Comparison of ENCODE assay signal across 9 mouse cellular contexts in genomic region chr5:75829850-75830625, GRCm38 (mm10).
DNase-seq lines count a peak whose midpoint lies in the region; ATAC-seq and TF ChIP-seq lines count a peak whose summit lies in the region.
"Had no signal": no experiment of that assay in that cellular context is flagged by ENCODE, and none has a peak within 500 bp of the region (broad histone marks: within the 10 kb centered on the region; RNA-seq: fewer than 3 reads in every experiment).

No protein-coding gene starts in this region.

- no peaks in the 10 kb centered on the region for H3K27me3 ChIP-seq in midbrain, postnatal 0 days (ENCODE audit: insufficient read depth, low read length)
- H3K27me3 ChIP-seq in midbrain, embryonic 16.5 days (ENCODE audit: control insufficient read depth, insufficient read depth, low read depth, low read length), result no peaks in the 10 kb centered on the region
- H3K27me3 ChIP-seq in liver, embryonic 11.5 days (replicated peaks; ENCODE audit: control insufficient read depth, insufficient read depth, low read length), result peaks cover 3% of the 10 kb centered on the region

- H3K4me3 ChIP-seq in midbrain, postnatal 0 days (ENCODE audit: low read depth, low read length), result no peak overlapping the region
- H3K4me3 ChIP-seq in midbrain, embryonic 16.5 days (ENCODE audit: low read depth, low read length), result no peak overlapping the region
- no peak overlapping the region for H3K4me3 ChIP-seq in liver, embryonic 11.5 days (ENCODE audit: low read depth, low read length)
- H3K4me3 ChIP-seq in gastrocnemius, adult 2 months, result no peak overlapping the region

- intact Hi-C loops in heart, postnatal 25 days (cut with DNase I), result no loop called here
- intact Hi-C loops in gastrocnemius, adult 2 months (cut with DNase I), result no loop called here

- 59% methylated on average over 6 of the region's 6 CpGs for WGBS in midbrain, postnatal 0 days
- WGBS in midbrain, embryonic 16.5 days, result 57% methylated on average over 6 of the region's 6 CpGs
- WGBS in liver, embryonic 11.5 days, result 32% methylated on average over 6 of the region's 6 CpGs

- no peak for TF ChIP-seq CTCF in midbrain, postnatal 0 days (IDR thresholded peaks at IDR 0.05)
- TF ChIP-seq CTCF in gastrocnemius, adult 2 months (IDR thresholded peaks at IDR 0.05), result no peak

- no peaks in the 10 kb centered on the region for H3K9me3 ChIP-seq in midbrain, postnatal 0 days (ENCODE audit: low read length)
- no peaks in the 10 kb centered on the region for H3K9me3 ChIP-seq in midbrain, embryonic 16.5 days (replicated peaks; ENCODE audit: control insufficient read depth, low read length, poor library complexity, severe bottlenecking)
- no peaks in the 10 kb centered on the region for H3K9me3 ChIP-seq in liver, embryonic 11.5 days (ENCODE audit: control insufficient read depth, low read length)

- no peak for ATAC-seq in midbrain, postnatal 0 days (ENCODE audit: low FRiP score)
- no peak for ATAC-seq in midbrain, embryonic 16.5 days
- ATAC-seq in liver, embryonic 11.5 days (replicated peaks; ENCODE audit: low FRiP score), result peak; percentile 38; the same call in 1 of the 2 replicates

- no peak overlapping the region for H3K27ac ChIP-seq in midbrain, postnatal 0 days (ENCODE audit: low read depth, low read length)
- no peak overlapping the region for H3K27ac ChIP-seq in midbrain, embryonic 16.5 days (ENCODE audit: low read length)
- no peak overlapping the region for H3K27ac ChIP-seq in liver, embryonic 11.5 days (ENCODE audit: low read depth, low read length)
- no peak overlapping the region for H3K27ac ChIP-seq in gastrocnemius, adult 2 months

- H3K4me1 ChIP-seq in midbrain, postnatal 0 days (ENCODE audit: insufficient read depth, low read length), result no peaks in the 10 kb centered on the region
- no peaks in the 10 kb centered on the region for H3K4me1 ChIP-seq in midbrain, embryonic 16.5 days (ENCODE audit: control insufficient read depth, insufficient read depth, low read length)
- H3K4me1 ChIP-seq in liver, embryonic 11.5 days (replicated peaks; ENCODE audit: control insufficient read depth, insufficient read depth, low read length), result peaks cover 25% of the 10 kb centered on the region

- peak; percentile 88 for DNase-seq in heart, adult 11 months
- DNase-seq in heart, postnatal 25 days (ENCODE audit: low spot score), result no peak
- peak; percentile 49 for DNase-seq in midbrain, postnatal 0 days (ENCODE audit: low spot score)
- peak; percentile 51 for DNase-seq in liver, embryonic 11.5 days (ENCODE audit: low spot score)
- no peak for DNase-seq in Muller cell, postnatal 12 days (ENCODE audit: inconsistent ontology term)
- DNase-seq in gastrocnemius, adult 2 months, result no peak
- no peak for DNase-seq in urinary bladder, adult 18-20 months (ENCODE audit: low spot score in 2 of 2)
- DNase-seq: spleen, adult 18-20 months had no signal

- H3K4me2 ChIP-seq in midbrain, postnatal 0 days (ENCODE audit: low read depth, low read length, poor library complexity, severe bottlenecking), result no peak overlapping the region
- H3K4me2 ChIP-seq in midbrain, embryonic 16.5 days (ENCODE audit: low read length), result no peak overlapping the region
- no peak overlapping the region for H3K4me2 ChIP-seq in liver, embryonic 11.5 days

- no peaks in the 10 kb centered on the region for H3K36me3 ChIP-seq in midbrain, postnatal 0 days (ENCODE audit: insufficient read depth, low read length)
- H3K36me3 ChIP-seq in midbrain, embryonic 16.5 days (ENCODE audit: control insufficient read depth, insufficient read depth, low read length), result no peaks in the 10 kb centered on the region
- H3K36me3 ChIP-seq in liver, embryonic 11.5 days (ENCODE audit: control insufficient read depth, insufficient read depth, low read length), result no peaks in the 10 kb centered on the region

- no peak overlapping the region for H3K9ac ChIP-seq in midbrain, postnatal 0 days (replicated peaks; ENCODE audit: low read length, poor library complexity, severe bottlenecking)
- no peak overlapping the region for H3K9ac ChIP-seq in midbrain, embryonic 16.5 days (ENCODE audit: low read depth, low read length)
- H3K9ac ChIP-seq in liver, embryonic 11.5 days (ENCODE audit: low read depth, low read length), result no peak overlapping the region

Comparison
In these comparisons a context has a peak if more than half of its experiments do, and no peak if none do; other contexts are left out.
1. DNase-seq: peak in heart, adult 11 months (single experiment), midbrain, postnatal 0 days (single experiment) and liver, embryonic 11.5 days (single experiment); none in heart, postnatal 25 days (single experiment), Muller cell, postnatal 12 days (single experiment), gastrocnemius, adult 2 months (single experiment) and urinary bladder, adult 18-20 months (0 of 2).